Mouse (Mus musculus) liver, embryonic 14.5 days (tissue): ENCODE results near the gene Phf21b.

Experiments
- CTCF ChIP-seq: IDR thresholded peaks from 2 replicates; pipeline ENCODE4 v1.5.1; 2016; ENCODE audit warnings: antibody characterized with exemption, low read depth, control low read depth
- EP300 ChIP-seq: IDR thresholded peaks from 2 replicates; pipeline ENCODE4 v1.6.1; 2016; ENCODE audit warnings: antibody characterized with exemption, low read depth

GRCm38 (mm10) chr15:84844831-84845230 is 11.0 kb downstream of the Phf21b start:
- TF ChIP-seq CTCF (no peak), EP300 (no peak)
